Mouse (Mus musculus) brain, embryonic 14.5 days (tissue): Measurements from ENCODE around the gene Prlh. TPM values are rescaled to one million over a fixed set of nuclear protein-coding genes. Genes with fewer than 3 reads are reported as not detected.
A peak's percentile ranks its signal among the peaks of the same experiment; 100 is the strongest.

Experiments
- DNase-seq: peaks from one replicate; pipeline ENCODE4 v3.0.0-alpha.2; 2011; ENCODE audit warnings: low read depth
- CTCF ChIP-seq: fragments of 200-500 bp; IDR thresholded peaks from 2 replicates; pipeline ENCODE4 v1.5.1; 2012; ENCODE audit warnings: inconsistent platforms, mild to moderate bottlenecking, moderate library complexity, borderline replicate concordance; ENCODE audit not compliant: insufficient read depth, insufficient read length; ENCODE audit errors: extremely low read depth
- POLR2A ChIP-seq: fragments of 200-500 bp; IDR thresholded peaks from 2 replicates; pipeline ENCODE4 v1.6.1; 2012; ENCODE audit warnings: mild to moderate bottlenecking, inconsistent platforms, borderline replicate concordance; ENCODE audit not compliant: poor library complexity, insufficient read depth, insufficient read length, severe bottlenecking; ENCODE audit errors: extremely low read depth
- polyA plus RNA-seq: library from polyadenylated mRNA; depleted of rRNA; stranded (reverse); fragments of >200 nt; gene quantifications from 2 replicates; pipeline ENCODE4 v1.2.3, GENCODE M21; 2012

The Prlh gene
- polyA plus RNA-seq, 1 experiment: not detected

- TF ChIP-seq POLR2A (no peak), CTCF (peak; percentile 79)
- peak; percentile 87 for DNase-seq
These were observed 3.6 kb downstream of the Prlh start for GRCm38 (mm10) chr1:90956245-90957096.

GRCm38 (mm10) chr1:90962526-90962925, 9.6 kb downstream of the Prlh start:
- DNase-seq: no peak

DNA sequence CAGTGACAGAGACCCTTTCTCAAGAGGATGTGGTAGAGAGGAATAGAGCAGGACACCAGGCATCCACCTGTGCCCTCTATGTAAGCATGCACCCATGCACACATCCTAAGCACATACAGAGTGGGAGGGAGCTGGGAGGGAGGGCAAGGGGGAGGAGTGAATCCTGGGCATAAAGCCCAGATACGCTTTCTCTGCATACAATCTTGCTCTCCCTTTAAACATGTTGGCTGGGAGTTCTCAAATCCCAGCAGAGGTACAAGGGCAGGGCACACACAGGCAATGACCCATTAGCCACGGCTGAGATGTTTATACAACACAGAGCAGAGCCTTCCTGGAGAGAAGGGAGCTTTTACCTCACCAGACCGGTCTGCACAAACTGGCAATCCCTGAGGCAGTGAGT, 10.1 kb downstream of the Prlh start:
- peak; percentile 74 for DNase-seq
- TF ChIP-seq POLR2A (no peak), CTCF (no peak)

More at GRCm38 (mm10) chr1:90962526-90962925, 9.6 kb downstream of the Prlh start:
- TF ChIP-seq POLR2A: no peak
- no peak for TF ChIP-seq CTCF

- TF ChIP-seq CTCF: no peak
- no peak for TF ChIP-seq POLR2A
- DNase-seq: peak; percentile 86
These were observed 14.7 kb downstream of the Prlh start for GRCm38 (mm10) chr1:90967583-90967982.

- TF ChIP-seq POLR2A (no peak), CTCF (no peak)
- DNase-seq: no peak
These were observed 15.7 kb downstream of the Prlh start for GRCm38 (mm10) chr1:90968649-90969048.

DNA sequence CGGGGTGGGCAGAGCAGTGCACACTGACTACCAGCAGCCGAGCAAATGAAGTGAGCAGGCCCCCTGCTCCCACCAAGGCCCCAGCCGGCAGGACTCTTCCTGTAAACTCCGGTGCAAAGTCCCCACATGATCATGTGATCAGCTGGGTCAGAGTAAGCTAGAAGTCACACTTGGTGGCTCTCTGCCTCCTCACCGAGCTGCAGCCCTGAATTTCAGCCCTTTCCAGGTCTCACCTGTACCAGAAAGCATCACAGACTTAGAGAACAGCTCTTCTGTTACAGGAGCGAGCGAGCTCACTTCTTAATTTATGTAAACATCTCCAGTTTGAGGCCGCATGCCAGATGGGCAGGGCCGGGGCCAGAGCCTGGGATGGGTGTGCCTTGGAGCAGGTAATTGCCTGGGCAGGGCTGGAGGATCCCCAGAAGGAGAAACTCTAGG, 16.5 kb downstream of the Prlh start, which contains the start of gene Rab17:
Rab17 (minus strand) TSS at position 315 of the 438 bp plus-strand sequence.
- DNase-seq: no peak

GRCm38 (mm10) chr1:90969881-90970390, 17.0 kb downstream of the Prlh start:
- TF ChIP-seq POLR2A (no peak), CTCF (no peak)
- DNase-seq: no peak

More for the DNA sequence above, 16.5 kb downstream of the Prlh start, which contains the start of gene Rab17:
- TF ChIP-seq POLR2A: no peak

DNA sequence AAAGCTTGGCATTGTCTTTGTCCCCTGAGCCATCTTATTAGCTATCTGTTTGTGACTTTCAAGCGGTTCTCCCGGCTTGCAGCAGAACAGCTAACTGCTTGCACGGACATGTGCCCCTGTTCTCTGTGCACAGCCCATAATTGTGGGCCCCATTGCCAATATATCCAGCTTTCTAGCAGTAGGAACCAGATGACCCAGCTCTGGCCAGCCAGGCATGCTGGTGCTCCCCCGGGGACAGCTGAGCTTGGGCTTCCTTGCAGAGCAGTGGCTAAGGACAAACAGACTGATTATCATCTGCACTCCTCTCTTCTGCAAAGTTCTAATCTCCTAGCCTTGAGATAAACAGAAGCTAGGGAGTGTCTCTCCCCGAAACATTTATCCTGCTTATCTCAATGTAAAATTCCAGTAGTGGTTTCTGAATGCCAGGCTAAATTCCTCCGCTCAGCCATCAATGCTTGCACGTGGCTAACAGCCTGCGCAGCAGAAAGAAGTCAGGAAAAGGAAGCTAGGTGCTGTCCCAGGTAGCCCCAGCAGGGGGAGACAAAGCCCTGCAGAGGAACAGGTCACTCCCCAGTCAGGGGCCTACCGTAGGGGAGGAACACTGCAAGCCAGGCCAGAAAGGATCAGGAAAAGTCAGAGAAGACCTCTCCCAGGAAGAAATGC, 20.1 kb downstream of the Prlh start:
- peak; percentile 92 for DNase-seq
- TF ChIP-seq POLR2A: no peak
- TF ChIP-seq CTCF: peak; percentile 100

DNA sequence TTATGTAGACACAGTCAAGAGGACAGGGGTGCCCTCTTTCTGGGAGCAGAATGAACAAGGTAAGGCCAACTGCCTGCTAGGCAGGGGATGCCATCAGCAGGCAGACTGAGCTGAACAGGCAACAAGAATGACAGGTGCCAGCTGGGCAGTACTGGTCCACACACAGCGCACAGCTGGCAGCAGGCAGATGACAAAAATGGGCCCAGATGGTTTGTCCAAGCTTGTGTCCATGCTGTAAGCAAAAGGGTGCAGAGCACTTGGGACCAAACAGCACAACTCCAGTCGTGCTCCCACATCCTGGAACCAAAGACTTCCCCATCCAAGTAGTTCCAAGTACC, 20.6 kb downstream of the Prlh start:
- DNase-seq: no peak
- TF ChIP-seq POLR2A (no peak), CTCF (no peak)

- peak; percentile 85 for DNase-seq
These were observed 22.2 kb downstream of the Prlh start for GRCm38 (mm10) chr1:90974906-90975649.

DNA sequence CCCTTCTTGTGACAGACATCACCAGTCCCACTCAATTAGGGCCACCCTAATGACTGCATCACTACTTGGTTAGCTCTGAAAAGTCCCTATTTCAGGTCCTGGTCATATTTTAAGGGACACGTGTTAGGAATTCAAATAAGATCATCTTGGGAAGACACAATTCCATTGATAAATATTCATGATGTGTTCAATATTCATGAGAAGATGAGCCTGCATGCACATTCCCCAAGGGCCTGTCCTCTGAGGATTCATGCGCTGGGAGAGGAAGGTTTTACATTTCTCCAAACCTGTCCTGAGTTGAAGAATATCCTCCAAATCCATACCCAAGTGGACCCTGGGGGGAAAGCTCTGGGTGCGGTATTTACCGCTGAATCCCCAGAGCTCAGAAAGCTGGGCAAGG, 23.1 kb downstream of the Prlh start:
- peak; percentile 67 for DNase-seq
- TF ChIP-seq CTCF (no peak), POLR2A (no peak)

More at GRCm38 (mm10) chr1:90974906-90975649, 22.2 kb downstream of the Prlh start:
- no peak for TF ChIP-seq CTCF
- TF ChIP-seq POLR2A: no peak
